Mouse (Mus musculus) layer of hippocampus, postnatal 36 days (tissue): ENCODE data around the gene Pten. TPM values are rescaled to one million over a fixed set of nuclear protein-coding genes. Genes with fewer than 3 reads are reported as not detected.
"Not testable (repeated sequence)": the region's sequence is repeated elsewhere in the genome, so short reads cannot be mapped to it uniquely, and the experiment has no call there.

Experiments used
- DNase-seq, 2 experiments: peaks; one replicate each; pipeline ENCODE4 v3.0.0; 2022
- total RNA-seq, 2 experiments: library from RNA; stranded (reverse); gene quantifications; 2 replicates each; pipeline ENCODE4 v1.2.3; 2021

Gene Pten
- total RNA-seq, 2 experiments from 2014 or later, result 120 to 127 TPM

GRCm38 (mm10) chr19:32818759-32819158 lies 61.5 kb downstream of the Pten start:
- no peak for DNase-seq

- not testable (repeated sequence) for DNase-seq
Observed at GRCm38 (mm10) chr19:32822959-32823358, 65.7 kb downstream of the Pten start.

GRCm38 (mm10) chr19:32826616-32827015 lies 69.3 kb downstream of the Pten start:
- DNase-seq, result no peak

- no peak for DNase-seq
Observed at GRCm38 (mm10) chr19:32829871-32830270, 72.6 kb downstream of the Pten start.

GRCm38 (mm10) chr19:32831286-32831685 lies 74.0 kb downstream of the Pten start:
- no peak for DNase-seq

- DNase-seq, result no peak
Observed at GRCm38 (mm10) chr19:32840491-32840890, 83.2 kb downstream of the Pten start.

GRCm38 (mm10) chr19:32844486-32844885 lies 87.2 kb downstream of the Pten start:
- DNase-seq, result no peak

GRCm38 (mm10) chr19:32848041-32848440 lies 90.7 kb downstream of the Pten start:
- no peak for DNase-seq

GRCm38 (mm10) chr19:32852306-32852705 lies 95.0 kb downstream of the Pten start:
- no peak for DNase-seq

- DNase-seq, result no peak
Observed at GRCm38 (mm10) chr19:32861675-32862575, 104.6 kb downstream of the Pten start.

GRCm38 (mm10) chr19:32866765-32867164 lies 109.5 kb downstream of the Pten start:
- DNase-seq, result no peak

- DNase-seq, result no peak
Observed at GRCm38 (mm10) chr19:32867181-32867897, 110.0 kb downstream of the Pten start.

- no peak for DNase-seq
Observed at GRCm38 (mm10) chr19:32868560-32868959, 111.3 kb downstream of the Pten start.

GRCm38 (mm10) chr19:32869053-32869680 lies 111.9 kb downstream of the Pten start:
- DNase-seq, result no peak

GRCm38 (mm10) chr19:32873904-32874637 lies 116.8 kb downstream of the Pten start:
- no peak for DNase-seq

Other genes with a start within 250 kb of the Pten start
- 10 to 100 TPM; 11.0 to 12.1 TPM for gene Papss2, start 161.7 kb upstream of the Pten start, total RNA-seq
- 100 to 1,000 TPM in 1 of 2 experiments, 10 to 100 TPM in 1; 96.8 to 101 TPM for gene Atad1, start 17.7 kb upstream of the Pten start, total RNA-seq